Mouse (Mus musculus) intestine, embryonic 16.5 days (tissue): ENCODE results near the gene Zmynd11. TPM values are rescaled to one million over a fixed set of nuclear protein-coding genes. Genes with fewer than 3 reads are reported as not detected.
A peak's percentile ranks its signal among the peaks of the same experiment; 100 is the strongest.
"Not testable (repeated sequence)": the region's sequence is repeated elsewhere in the genome, so short reads cannot be mapped to it uniquely, and the experiment has no call there.

Experiments used
- ATAC-seq: fragments of 200-750 bp; cut with Nextera tagmentation; 2 replicates; pipeline ENCODE4 v1.8.0; 2017; ENCODE audit warnings: moderate TSS enrichment, moderate library complexity
- H3K27ac ChIP-seq: fragments of 300-500 bp; sonication (generic); 2 replicates; pipeline ENCODE4 v1.5.1; 2014; ENCODE audit warnings: mild to moderate bottlenecking, low read length
- H3K27me3 ChIP-seq: fragments of 300-500 bp; sonication (generic); replicated peaks from 2 replicates; pipeline ENCODE4 v1.6.1; 2014; ENCODE audit warnings: low read length, control low read depth, mixed read lengths; ENCODE audit not compliant: control insufficient read depth, insufficient read depth
- H3K36me3 ChIP-seq: fragments of 300-500 bp; sonication (generic); 2 replicates; pipeline ENCODE4 v1.6.1; 2014; ENCODE audit warnings: low read length, control low read depth; ENCODE audit not compliant: control insufficient read depth, insufficient read depth
- H3K4me1 ChIP-seq: fragments of 300-500 bp; sonication (generic); 2 replicates; pipeline ENCODE4 v1.6.1; 2014; ENCODE audit warnings: low read length, control low read depth, mixed read lengths; ENCODE audit not compliant: control insufficient read depth, insufficient read depth
- H3K4me2 ChIP-seq: fragments of 300-500 bp; sonication (generic); 2 replicates; pipeline ENCODE4 v1.6.1; 2014; ENCODE audit warnings: low read depth, low read length, control low read depth
- H3K4me3 ChIP-seq: fragments of 300-500 bp; sonication (generic); 2 replicates; pipeline ENCODE4 v1.5.1; 2014; ENCODE audit warnings: mild to moderate bottlenecking, low read length
- H3K9ac ChIP-seq: fragments of 300-500 bp; sonication (generic); 2 replicates; pipeline ENCODE4 v1.6.1; 2014; ENCODE audit warnings: low read depth, low read length
- H3K9me3 ChIP-seq: fragments of 300-500 bp; sonication (generic); 2 replicates; pipeline ENCODE4 v1.6.1; 2016; ENCODE audit warnings: low read length, control low read depth; ENCODE audit not compliant: control insufficient read depth
- WGBS: fragments of 180-500 bp; shearing (Covaris S2); extraction: QIAGEN DNeasy Blood & Tissue Kit; methylation state at CpG from one replicate; pipeline ENCODE4 v1.1.7; 2014; 5-methylcytosine and 5-hydroxymethylcytosine counted together
- polyA plus RNA-seq: library from polyadenylated mRNA; unstranded; fragments of >200 nt; fragmentation: Nextera tagmentation; extraction: Ambion mirVana; gene quantifications from 2 replicates; pipeline ENCODE4 v1.2.1, GENCODE M21; 2015

The Zmynd11 gene
- polyA plus RNA-seq, 1 experiment from 2014 or later: 69.9 TPM

- H3K27me3 ChIP-seq, H3K9me3 ChIP-seq, H3K36me3 ChIP-seq, H3K27ac ChIP-seq, H3K9ac ChIP-seq, H3K4me2 ChIP-seq, ATAC-seq, H3K4me1 ChIP-seq, H3K4me3 ChIP-seq: not testable (repeated sequence)
- WGBS: 97% methylated on average over 4 of the region's 5 CpGs
Observed at GRCm38 (mm10) chr13:9732262-9732661, 32.9 kb downstream of the Zmynd11 start.

GRCm38 (mm10) chr13:9729073-9729472 is 36.1 kb downstream of the Zmynd11 start:
- WGBS: 42% methylated on average over 1 of the region's 1 CpGs

GRCm38 (mm10) chr13:9715224-9715623 is 49.9 kb downstream of the Zmynd11 start:
- no peak overlapping the region for H3K27ac ChIP-seq
- H3K4me1 ChIP-seq: no peaks in the 10 kb centered on the region
- no peaks in the 10 kb centered on the region for H3K27me3 ChIP-seq
- no peak overlapping the region for H3K4me2 ChIP-seq
- no peak overlapping the region for H3K9ac ChIP-seq
- WGBS: 68% methylated on average over 1 of the region's 1 CpGs
- peak; percentile 76 for ATAC-seq
- H3K9me3 ChIP-seq: no peaks in the 10 kb centered on the region
- no peak overlapping the region for H3K4me3 ChIP-seq
- H3K36me3 ChIP-seq: no peaks in the 10 kb centered on the region

More at GRCm38 (mm10) chr13:9729073-9729472, 36.1 kb downstream of the Zmynd11 start:
- peak; percentile 64 for ATAC-seq
- H3K27me3 ChIP-seq: no peaks in the 10 kb centered on the region
- no peak overlapping the region for H3K4me2 ChIP-seq
- H3K9me3 ChIP-seq: no peaks in the 10 kb centered on the region
- H3K36me3 ChIP-seq: 0 out of 2 replicates have a peak, but pooled peaks cover 2% of the 10 kb centered on the region
- no peak overlapping the region; the same call in 1 of the 2 replicates for H3K27ac ChIP-seq
- no peak overlapping the region for H3K9ac ChIP-seq
- H3K4me3 ChIP-seq: no peak overlapping the region
- H3K4me1 ChIP-seq: no peaks in the 10 kb centered on the region

DNA sequence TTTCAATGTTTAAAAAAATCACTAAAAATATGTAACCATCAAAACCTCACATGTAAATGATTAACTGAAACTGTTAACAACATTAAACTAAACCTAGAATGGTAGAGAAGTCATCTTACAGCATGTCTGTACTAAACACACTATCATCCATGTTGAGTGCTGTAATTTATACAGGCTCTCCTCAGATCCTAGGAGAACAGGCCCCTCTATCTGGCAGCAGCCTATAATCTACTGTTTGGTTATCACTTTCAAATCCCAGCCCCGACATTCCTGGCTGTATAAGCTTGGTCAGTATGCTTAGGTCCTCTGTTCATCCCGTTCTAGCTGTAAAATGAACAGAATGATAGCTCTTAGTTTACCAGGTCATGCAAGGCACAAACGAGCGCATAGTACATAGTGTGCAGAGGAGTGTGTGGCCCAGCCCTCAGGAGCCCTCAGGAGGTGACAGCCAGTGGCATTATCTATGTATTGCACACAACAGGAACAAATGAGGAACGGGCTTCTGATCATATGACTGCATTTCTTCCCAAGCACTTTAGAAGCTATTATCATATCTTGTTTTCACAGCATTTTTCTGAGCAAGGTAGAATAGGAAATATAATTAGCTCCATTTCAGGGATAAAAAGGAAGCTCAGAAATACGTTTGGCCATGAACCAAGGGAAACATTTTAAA is 51.5 kb downstream of the Zmynd11 start:
- H3K9ac ChIP-seq: no peak overlapping the region
- no peaks in the 10 kb centered on the region for H3K9me3 ChIP-seq
- no peaks in the 10 kb centered on the region for H3K4me1 ChIP-seq
- H3K36me3 ChIP-seq: no peaks in the 10 kb centered on the region
- H3K27ac ChIP-seq: no peak overlapping the region
- H3K27me3 ChIP-seq: no peaks in the 10 kb centered on the region
- 71% methylated on average over 6 of the region's 6 CpGs for WGBS
- H3K4me2 ChIP-seq: no peak overlapping the region
- peak; percentile 52 for ATAC-seq
- H3K4me3 ChIP-seq: no peak overlapping the region

DNA sequence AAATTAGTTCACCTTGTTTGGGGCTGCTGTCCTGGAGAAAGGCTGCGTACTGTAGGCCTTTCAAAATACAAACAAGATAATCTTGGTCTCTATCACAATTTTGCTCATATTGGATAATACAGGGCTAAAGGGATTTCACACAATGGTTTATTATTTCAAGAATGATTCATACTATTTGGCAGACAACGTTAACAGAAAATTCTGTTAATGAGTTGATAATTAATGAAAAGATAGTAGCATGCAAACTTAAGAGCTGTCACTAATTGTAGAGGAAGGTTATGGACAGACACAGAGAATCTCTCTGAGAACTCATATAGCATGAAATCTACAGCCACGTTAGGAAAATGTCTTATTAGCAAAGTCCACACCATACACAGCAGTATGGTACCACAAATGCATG is 52.2 kb downstream of the Zmynd11 start:
- Histone ChIP-seq H3K27me3 (no peaks in the 10 kb centered on the region), H3K4me2 (no peak overlapping the region), H3K36me3 (no peaks in the 10 kb centered on the region), H3K27ac (no peak overlapping the region), H3K4me1 (no peaks in the 10 kb centered on the region), H3K9me3 (no peaks in the 10 kb centered on the region), H3K4me3 (no peak overlapping the region), H3K9ac (no peak overlapping the region)
- whole genome bisulfite sequencing: 87% methylated on average over 3 of the region's 3 CpGs
- no peak for ATAC-seq

GRCm38 (mm10) chr13:9712409-9712808 is 52.7 kb downstream of the Zmynd11 start:
- Histone ChIP-seq H3K9me3 (no peaks in the 10 kb centered on the region), H3K27ac (no peak overlapping the region), H3K27me3 (no peaks in the 10 kb centered on the region), H3K4me1 (no peaks in the 10 kb centered on the region), H3K9ac (no peak overlapping the region), H3K4me3 (no peak overlapping the region), H3K4me2 (no peak overlapping the region), H3K36me3 (no peaks in the 10 kb centered on the region)
- 94% methylated on average over 1 of the region's 1 CpGs for WGBS
- ATAC-seq: no peak

DNA sequence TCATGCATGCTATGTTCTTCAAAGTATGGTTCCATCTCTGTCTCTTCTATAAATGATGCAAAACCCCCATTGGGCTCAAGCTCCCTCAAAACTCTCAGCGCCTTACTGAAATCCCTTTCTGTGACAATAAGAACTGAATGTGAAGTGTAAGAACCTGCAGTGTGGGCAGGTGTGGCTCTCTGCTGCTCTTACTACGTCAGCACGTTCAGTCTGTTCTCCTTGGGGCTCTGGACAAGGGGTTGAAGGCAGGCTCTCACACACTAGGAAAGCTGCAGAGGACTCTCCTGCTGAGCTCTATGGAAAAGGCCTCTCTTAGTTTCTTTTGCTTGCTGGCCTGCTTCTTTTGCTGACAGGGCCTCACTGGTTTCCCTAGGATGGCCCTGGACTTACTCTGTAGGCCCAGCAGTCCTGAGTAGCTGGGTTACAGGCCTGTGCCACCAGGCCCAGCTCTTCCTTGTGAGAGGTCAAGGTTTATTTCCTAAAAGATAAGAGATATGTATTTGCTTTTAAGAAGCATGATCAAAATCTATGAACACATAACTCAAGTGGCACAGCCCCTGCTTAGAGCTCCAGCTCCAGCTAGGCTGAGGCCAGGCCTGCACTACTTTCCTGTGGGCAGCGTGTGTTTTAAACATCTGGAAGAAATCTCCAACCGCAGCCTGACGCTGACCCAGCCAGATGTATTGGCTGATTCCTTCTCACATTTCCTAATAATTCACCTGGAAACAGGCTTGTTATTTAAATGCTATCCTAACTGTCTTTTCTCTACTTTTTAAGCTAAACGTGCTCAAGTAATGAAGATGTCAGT is 56.5 kb downstream of the Zmynd11 start:
- ATAC-seq: peak; percentile 56
- no peaks in the 10 kb centered on the region for H3K27me3 ChIP-seq

GRCm38 (mm10) chr13:9706720-9707119 is 58.4 kb downstream of the Zmynd11 start:
- ATAC-seq: no peak
- H3K9ac ChIP-seq: no peak overlapping the region
- H3K4me1 ChIP-seq: no peaks in the 10 kb centered on the region
- H3K27ac ChIP-seq: no peak overlapping the region
- no peaks in the 10 kb centered on the region for H3K9me3 ChIP-seq
- no peak overlapping the region for H3K4me2 ChIP-seq
- 89% methylated on average over 8 of the region's 8 CpGs for WGBS
- H3K36me3 ChIP-seq: no peaks in the 10 kb centered on the region
- H3K27me3 ChIP-seq: no peaks in the 10 kb centered on the region
- H3K4me3 ChIP-seq: no peak overlapping the region

More for the DNA sequence above, 56.5 kb downstream of the Zmynd11 start:
- H3K4me1 ChIP-seq: no peaks in the 10 kb centered on the region
- no peak overlapping the region for H3K4me2 ChIP-seq
- H3K9ac ChIP-seq: no peak overlapping the region
- H3K27ac ChIP-seq: no peak overlapping the region
- no peak overlapping the region for H3K4me3 ChIP-seq
- H3K9me3 ChIP-seq: no peaks in the 10 kb centered on the region
- 74% methylated on average over 7 of the region's 7 CpGs for WGBS
- H3K36me3 ChIP-seq: no peaks in the 10 kb centered on the region

DNA sequence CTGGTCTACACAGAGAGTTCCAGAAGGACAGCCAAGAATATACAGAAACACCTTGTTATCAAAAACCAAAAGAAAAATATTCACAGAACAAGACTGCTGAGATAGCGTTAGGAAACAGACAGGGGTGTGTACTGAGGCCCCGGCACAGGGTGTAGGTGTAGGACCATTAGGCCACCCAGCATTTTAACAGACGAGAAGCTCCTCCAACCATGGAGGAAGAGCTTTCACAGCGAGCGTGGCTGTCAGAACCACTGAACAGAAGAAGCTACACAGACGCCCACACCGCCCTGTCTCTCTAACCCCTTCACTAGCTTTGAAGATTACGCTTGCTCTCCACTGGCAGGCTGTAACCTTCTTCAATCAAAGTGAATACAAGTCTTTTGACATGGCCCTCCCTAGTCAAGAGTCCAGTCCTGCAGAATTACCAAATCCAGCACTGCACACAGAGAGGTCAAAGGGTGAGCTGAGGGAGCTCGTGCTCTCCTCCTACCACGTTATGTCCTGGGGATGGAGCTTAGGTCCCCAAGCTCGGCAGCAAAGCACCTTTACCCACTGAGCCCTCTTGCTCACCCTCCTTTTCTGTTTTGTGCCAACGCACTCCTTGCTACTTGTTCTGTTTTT is 62.4 kb downstream of the Zmynd11 start:
- peak; percentile 48; the same call in 1 of the 2 replicates for ATAC-seq
- Histone ChIP-seq H3K4me3 (no peak overlapping the region), H3K4me1 (no peaks in the 10 kb centered on the region), H3K27ac (no peak overlapping the region), H3K9me3 (no peaks in the 10 kb centered on the region), H3K27me3 (no peaks in the 10 kb centered on the region), H3K36me3 (no peaks in the 10 kb centered on the region), H3K4me2 (no peak overlapping the region), H3K9ac (no peak overlapping the region)
- whole genome bisulfite sequencing: 80% methylated on average over 12 of the region's 12 CpGs
